Mouse (Mus musculus) CD8-positive naive resting alpha-beta T cell, adult 57 days (primary cell): ENCODE data around the gene Morc1. TPM values are rescaled to one million over a fixed set of nuclear protein-coding genes. Genes with fewer than 3 reads are reported as not detected.

Source experiments
- total RNA-seq: library from RNA; stranded (reverse); gene quantifications from one replicate; pipeline ENCODE4 v1.2.4, GENCODE M21; 2023

Gene Morc1
- 0.61 TPM for total RNA-seq

DNA sequence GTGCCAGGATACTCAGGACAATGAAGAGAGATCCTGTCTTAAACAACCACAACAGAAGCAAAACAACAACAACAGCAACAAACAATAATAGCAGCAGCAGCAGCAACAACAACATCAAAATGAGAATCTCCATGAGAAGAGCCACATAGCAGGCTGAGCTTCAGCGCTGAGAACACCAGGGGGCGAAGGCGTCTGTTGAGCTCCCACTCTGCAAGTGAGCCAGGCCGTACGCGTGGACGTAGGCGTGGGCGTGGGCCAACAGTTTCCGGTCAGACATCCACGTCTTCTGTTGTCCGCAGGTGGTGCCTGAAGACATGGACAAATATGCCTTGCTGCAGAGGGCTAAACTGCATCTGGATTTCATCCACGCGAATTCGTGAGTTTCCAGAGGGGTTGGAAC is at the start of gene Morc1:
Gene Morc1, plus strand, starts transcription at position 211 of the 400 bp plus-strand sequence.

GRCm38 (mm10) chr16:48412246-48412645 is 18.8 kb upstream of the Morc1 start, which contains the start of gene Gm5485:
Gm5485 (minus strand) TSS chr16:48412416.

Other genes starting within 250 kb of the Morc1 start
- gene Dppa4, start 147.5 kb upstream of the Morc1 start, total RNA-seq: not detected
- not detected for gene Dppa2, start 127.3 kb upstream of the Morc1 start, total RNA-seq
- not detected for gene Gm5485, start 18.8 kb upstream of the Morc1 start, total RNA-seq